Mouse (Mus musculus): Measurements from ENCODE around the gene Ccdc62. TPM values are rescaled to one million over a fixed set of nuclear protein-coding genes. Genes with fewer than 3 reads are reported as not detected.

Gene Ccdc62
- polyA plus RNA-seq, 1 experiment = 8.0 TPM

- no peak for TF ChIP-seq CTCF (IDR thresholded peaks at IDR 0.05; ENCODE audit: borderline replicate concordance, insufficient read depth, low read length)
- no peak for TF ChIP-seq POLR2A (IDR thresholded peaks at IDR 0.05; ENCODE audit: low read depth, low read length)
- Histone ChIP-seq H3K4me1 (ENCODE audit: control insufficient read depth, insufficient read depth, low read length) (peaks cover 9% of the 10 kb centered on the region), H3K4me3 (ENCODE audit: insufficient read depth, low read length) (no peak overlapping the region), H3K27ac (ENCODE audit: insufficient read depth, low read length) (no peak overlapping the region)
Measured at GRCm38 (mm10) chr5:124005151-124005500, 74.6 kb downstream of the Ccdc62 start.

DNA sequence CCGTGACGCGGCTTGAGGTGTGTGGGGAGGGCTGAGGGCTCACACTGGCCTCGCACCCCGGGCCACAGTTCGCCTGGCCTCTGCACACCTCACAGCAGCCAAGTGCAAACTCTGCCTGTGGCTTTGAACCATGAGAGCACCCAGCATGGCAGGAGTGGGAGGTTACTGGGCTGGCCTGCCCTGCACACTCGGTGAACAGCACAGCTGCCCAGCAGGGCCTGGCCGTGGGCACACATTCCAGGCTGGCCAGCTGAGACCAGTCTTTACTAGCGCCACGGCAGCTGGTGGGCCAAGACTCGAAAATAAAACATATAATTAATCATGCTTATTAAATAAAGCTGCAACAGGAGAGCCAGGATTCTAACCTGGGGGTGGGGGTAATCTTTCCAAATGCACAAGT lies 75.1 kb downstream of the Ccdc62 start:
- TF ChIP-seq CTCF (IDR thresholded peaks at IDR 0.05; ENCODE audit: borderline replicate concordance, insufficient read depth, low read length) = no peak
- no peak for TF ChIP-seq POLR2A (IDR thresholded peaks at IDR 0.05; ENCODE audit: low read depth, low read length)
- Histone ChIP-seq H3K4me3 (ENCODE audit: insufficient read depth, low read length) (no peak overlapping the region), H3K27ac (ENCODE audit: insufficient read depth, low read length) (no peak overlapping the region), H3K4me1 (ENCODE audit: control insufficient read depth, insufficient read depth, low read length) (peaks cover 9% of the 10 kb centered on the region)

DNA sequence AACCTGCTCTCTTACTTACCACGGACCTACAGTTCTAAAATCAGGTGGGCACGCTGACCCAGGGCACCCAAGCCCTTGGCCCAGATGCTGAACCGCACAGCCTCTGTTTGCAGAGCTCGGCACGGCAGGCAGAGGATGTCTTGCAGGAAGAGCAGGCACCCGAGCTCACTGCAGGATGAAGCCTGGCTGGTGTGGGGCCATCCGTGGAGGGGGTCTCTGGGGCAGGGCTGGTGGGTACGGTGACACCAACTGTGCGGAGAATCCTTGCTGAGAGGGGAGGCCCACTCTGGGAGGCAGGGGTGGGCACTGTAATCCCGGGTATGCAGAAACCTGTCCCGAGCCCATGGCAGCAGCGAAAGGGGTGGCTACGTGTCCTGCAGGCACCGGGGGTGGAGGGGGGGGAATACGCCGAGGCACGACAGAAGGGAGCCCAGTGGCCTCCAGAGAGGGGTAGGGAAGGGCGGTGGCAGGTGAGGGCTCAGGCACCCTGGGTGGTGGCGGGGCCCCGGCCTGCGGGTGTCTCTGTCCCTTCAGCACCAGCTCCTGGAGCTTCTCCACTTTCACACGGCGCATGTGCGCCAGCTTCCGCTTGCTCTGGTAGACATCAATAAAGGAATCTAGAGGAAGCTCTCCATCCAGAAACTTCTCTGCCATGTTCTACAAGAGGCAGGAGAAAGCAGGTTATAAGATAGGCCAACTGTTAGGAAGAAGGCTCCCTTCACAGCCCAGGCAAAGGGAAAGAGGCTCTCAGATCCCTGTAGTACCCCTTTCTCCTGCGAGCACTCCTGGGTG lies 75.8 kb downstream of the Ccdc62 start:
- Histone ChIP-seq H3K27ac (ENCODE audit: insufficient read depth, low read length) (no peak overlapping the region), H3K4me3 (ENCODE audit: insufficient read depth, low read length) (no peak overlapping the region), H3K4me1 (ENCODE audit: control insufficient read depth, insufficient read depth, low read length) (peaks cover 9% of the 10 kb centered on the region)
- TF ChIP-seq POLR2A (IDR thresholded peaks at IDR 0.05; ENCODE audit: low read depth, low read length) = no peak
- no peak for TF ChIP-seq CTCF (IDR thresholded peaks at IDR 0.05; ENCODE audit: borderline replicate concordance, insufficient read depth, low read length)

- H3K4me3 ChIP-seq (ENCODE audit: insufficient read depth, low read length) = no peak overlapping the region
- H3K4me1 ChIP-seq (ENCODE audit: control insufficient read depth, insufficient read depth, low read length) = peaks cover 11% of the 10 kb centered on the region
- peak overlapping the region; percentile 60 for H3K27ac ChIP-seq (ENCODE audit: insufficient read depth, low read length)
- TF ChIP-seq CTCF (IDR thresholded peaks at IDR 0.05; ENCODE audit: borderline replicate concordance, insufficient read depth, low read length) = no peak
- TF ChIP-seq POLR2A (IDR thresholded peaks at IDR 0.05; ENCODE audit: low read depth, low read length) = no peak
Measured at GRCm38 (mm10) chr5:124006891-124007491, 76.5 kb downstream of the Ccdc62 start.

DNA sequence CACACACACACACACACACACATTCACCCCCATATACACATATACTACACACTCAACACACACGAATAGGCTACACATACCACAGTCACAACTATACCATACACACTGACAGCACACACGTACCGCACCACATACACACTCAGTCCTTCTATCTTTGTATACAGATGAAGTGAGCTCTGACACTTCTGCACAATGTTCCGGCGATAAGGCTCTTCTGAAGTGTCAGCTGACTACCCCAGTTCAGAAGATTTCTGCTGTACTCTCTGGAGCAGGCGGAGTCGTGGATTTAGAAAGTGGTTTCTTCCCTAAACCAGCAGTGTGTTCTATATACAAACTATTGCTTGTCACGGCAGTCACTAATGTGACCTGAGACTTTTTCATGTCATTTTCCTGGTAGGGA lies 79.6 kb downstream of the Ccdc62 start:
- no peak overlapping the region for H3K4me3 ChIP-seq (ENCODE audit: insufficient read depth, low read length)
- H3K27ac ChIP-seq (ENCODE audit: insufficient read depth, low read length) = no peak overlapping the region
- TF ChIP-seq POLR2A (IDR thresholded peaks at IDR 0.05; ENCODE audit: low read depth, low read length) (no peak), CTCF (IDR thresholded peaks at IDR 0.05; ENCODE audit: borderline replicate concordance, insufficient read depth, low read length) (no peak)
- peaks cover 15% of the 10 kb centered on the region for H3K4me1 ChIP-seq (ENCODE audit: control insufficient read depth, insufficient read depth, low read length)

GRCm38 (mm10) chr5:124010910-124011655 lies 80.6 kb downstream of the Ccdc62 start:
- no peak overlapping the region for H3K4me3 ChIP-seq (ENCODE audit: insufficient read depth, low read length)
- no peak for TF ChIP-seq CTCF (IDR thresholded peaks at IDR 0.05; ENCODE audit: borderline replicate concordance, insufficient read depth, low read length)
- TF ChIP-seq POLR2A (IDR thresholded peaks at IDR 0.05; ENCODE audit: low read depth, low read length) = no peak

GRCm38 (mm10) chr5:124011927-124012326 lies 81.4 kb downstream of the Ccdc62 start:
- Histone ChIP-seq H3K27ac (ENCODE audit: insufficient read depth, low read length) (peak overlapping the region; percentile 49), H3K4me1 (ENCODE audit: control insufficient read depth, insufficient read depth, low read length) (peaks cover 15% of the 10 kb centered on the region), H3K4me3 (ENCODE audit: insufficient read depth, low read length) (no peak overlapping the region)
- TF ChIP-seq POLR2A (IDR thresholded peaks at IDR 0.05; ENCODE audit: low read depth, low read length) (no peak), CTCF (IDR thresholded peaks at IDR 0.05; ENCODE audit: borderline replicate concordance, insufficient read depth, low read length) (no peak)

More at GRCm38 (mm10) chr5:124010910-124011655, 80.6 kb downstream of the Ccdc62 start:
- peak overlapping the region; percentile 49 for H3K27ac ChIP-seq (ENCODE audit: insufficient read depth, low read length)
- peaks cover 15% of the 10 kb centered on the region for H3K4me1 ChIP-seq (ENCODE audit: control insufficient read depth, insufficient read depth, low read length)

DNA sequence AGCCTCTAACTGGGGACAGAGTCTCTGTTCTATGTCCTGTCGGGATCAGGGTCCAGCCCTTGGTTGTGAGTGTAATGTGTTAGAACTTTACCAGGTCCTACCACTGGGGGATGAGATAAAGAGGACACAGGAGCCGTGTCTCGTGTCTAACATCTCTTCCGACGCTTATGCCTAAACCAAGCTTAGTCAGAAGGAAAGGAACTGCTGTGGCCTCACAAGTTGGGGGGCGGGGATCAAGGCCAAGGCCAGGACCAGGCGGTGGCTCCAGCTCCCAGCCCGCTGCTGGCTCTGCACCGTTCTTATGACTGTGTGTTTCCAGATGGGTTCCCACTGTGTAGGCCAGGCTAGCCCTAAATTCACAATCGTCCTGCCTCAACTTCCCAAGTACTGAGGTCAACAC lies 82.4 kb downstream of the Ccdc62 start:
- no peak overlapping the region for H3K4me3 ChIP-seq (ENCODE audit: insufficient read depth, low read length)
- peaks cover 7% of the 10 kb centered on the region; the same call in 1 of the 2 replicates for H3K4me1 ChIP-seq (ENCODE audit: control insufficient read depth, insufficient read depth, low read length)
- H3K27ac ChIP-seq (ENCODE audit: insufficient read depth, low read length) = no peak overlapping the region
- TF ChIP-seq POLR2A (IDR thresholded peaks at IDR 0.05; ENCODE audit: low read depth, low read length) = no peak
- TF ChIP-seq CTCF (IDR thresholded peaks at IDR 0.05; ENCODE audit: borderline replicate concordance, insufficient read depth, low read length) = no peak

GRCm38 (mm10) chr5:124013747-124014146 lies 83.3 kb downstream of the Ccdc62 start:
- Histone ChIP-seq H3K27ac (ENCODE audit: insufficient read depth, low read length) (no peak overlapping the region), H3K4me3 (ENCODE audit: insufficient read depth, low read length) (no peak overlapping the region), H3K4me1 (ENCODE audit: control insufficient read depth, insufficient read depth, low read length) (peaks cover 6% of the 10 kb centered on the region; the same call in 1 of the 2 replicates)
- no peak for TF ChIP-seq CTCF (IDR thresholded peaks at IDR 0.05; ENCODE audit: borderline replicate concordance, insufficient read depth, low read length)
- TF ChIP-seq POLR2A (IDR thresholded peaks at IDR 0.05; ENCODE audit: low read depth, low read length) = no peak
